Mouse (Mus musculus) heart, adult 9 months (tissue): Measurements from ENCODE around the gene Mypop.

Source experiments
- DNase-seq, 2 experiments: peaks; one replicate each; pipeline ENCODE4 v3.0.0; 2022; ENCODE audit warnings: low spot score in 2 of 2

Mypop gene

DNA sequence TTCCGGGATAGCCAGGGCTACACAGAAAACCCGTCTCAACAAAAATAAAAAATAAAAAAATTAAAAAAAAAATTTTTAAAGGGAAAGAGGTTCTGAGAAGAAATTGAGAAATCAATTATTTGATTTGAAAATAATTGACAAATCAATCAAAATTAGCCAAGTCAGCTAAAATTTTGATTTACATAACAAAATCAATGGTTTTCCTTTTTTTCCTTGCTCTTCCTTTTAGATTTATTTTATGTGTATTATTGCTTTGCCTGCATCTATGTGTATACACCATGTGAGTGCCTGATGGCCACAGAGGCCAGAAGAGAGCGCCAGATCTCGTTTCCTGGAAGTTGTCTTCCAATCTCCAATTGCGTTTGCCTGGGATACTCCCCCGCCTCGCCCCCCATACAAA is 26.9 kb downstream of the Mypop start:
- no peak for DNase-seq

DNA sequence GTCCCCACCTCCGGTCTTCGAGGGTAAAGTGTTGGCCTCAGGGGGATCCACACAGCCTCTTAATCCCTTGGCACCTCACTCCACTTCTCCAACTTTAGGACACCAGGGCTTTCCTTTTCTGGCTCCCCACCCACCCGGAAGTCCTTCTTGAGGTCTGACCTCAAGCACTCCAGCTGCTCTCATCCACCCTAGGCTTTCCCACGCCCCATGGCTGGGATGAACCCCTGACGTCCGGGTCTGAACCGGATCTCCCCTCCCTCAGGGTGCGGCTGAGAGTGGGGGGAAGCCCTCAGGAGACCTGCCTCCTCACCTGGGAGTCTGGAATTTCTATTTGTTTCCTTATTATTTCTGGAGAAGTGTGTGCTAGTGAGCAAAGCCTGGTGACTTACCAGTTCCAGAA is 30.0 kb downstream of the Mypop start:
- DNase-seq = no peak

DNA sequence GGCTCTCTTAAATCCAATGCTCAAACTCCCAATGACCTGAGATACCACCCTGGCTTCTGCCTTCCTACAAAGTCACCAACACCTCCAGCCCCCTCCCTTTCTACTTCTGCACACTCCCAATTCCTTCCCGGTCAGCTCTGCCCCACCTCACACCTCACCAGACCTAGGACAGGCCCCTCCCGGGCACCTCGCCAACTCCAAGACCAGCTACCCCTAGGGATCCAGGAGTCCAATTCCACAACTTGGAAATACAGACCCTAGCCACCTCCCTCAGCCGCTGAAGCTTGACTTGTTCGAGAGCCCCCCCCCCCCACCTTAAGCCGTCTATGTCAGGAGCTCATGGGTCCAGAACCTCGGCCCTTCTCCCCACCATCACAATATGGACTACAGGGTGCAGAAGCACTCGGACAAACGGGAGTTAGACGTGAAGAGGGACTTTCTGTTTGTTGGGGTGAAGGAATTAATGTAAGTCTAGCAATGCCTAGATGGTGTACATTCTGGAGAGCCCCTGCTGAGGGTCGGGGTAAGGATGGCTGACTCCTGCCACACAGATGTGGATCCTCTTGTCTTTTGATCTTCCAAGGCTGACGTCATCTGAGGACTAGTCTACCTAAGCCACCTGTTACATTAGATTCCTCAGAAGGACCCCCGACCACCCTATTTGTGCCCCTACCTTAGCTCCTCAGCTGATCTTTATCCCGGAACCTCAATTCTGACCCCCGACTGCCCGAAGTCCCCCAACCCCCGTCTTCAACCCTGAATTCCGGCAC is 31.3 kb downstream of the Mypop start:
- DNase-seq = no peak

- DNase-seq = peak; percentile 44 to 47
Observed at GRCm38 (mm10) chr7:19023357-19023814, 32.3 kb downstream of the Mypop start, which contains the start of gene Foxa3. Foxa3 (minus strand) TSS chr7:19023538.

GRCm38 (mm10) chr7:19024096-19024506 is 33.1 kb downstream of the Mypop start, which contains the start of gene Sympk:
Sympk (plus strand) TSS chr7:19024377.
- peak; percentile 91 to 95 for DNase-seq

GRCm38 (mm10) chr7:19024581-19025255 is 33.7 kb downstream of the Mypop start:
- DNase-seq = no peak

DNA sequence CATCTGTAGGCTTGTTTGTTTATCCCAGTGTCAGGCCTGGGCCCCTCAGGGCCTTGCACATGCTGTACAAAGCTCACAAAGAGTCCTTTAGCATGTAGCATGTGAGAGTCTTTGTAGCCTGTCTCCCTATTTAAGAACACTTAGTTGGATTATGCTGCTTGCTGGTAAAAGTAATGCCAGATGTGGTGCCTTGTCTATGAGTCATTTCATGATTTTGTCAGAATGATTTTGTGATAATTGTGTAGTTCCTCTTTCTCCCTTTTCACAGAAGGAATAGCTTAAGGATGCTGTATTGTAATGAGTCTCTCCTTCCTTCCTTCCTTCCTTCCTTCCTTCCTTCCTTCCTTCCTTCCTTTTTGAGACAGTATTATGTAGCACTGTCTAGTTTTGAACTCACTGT is 37.0 kb downstream of the Mypop start:
- DNase-seq = no peak

DNA sequence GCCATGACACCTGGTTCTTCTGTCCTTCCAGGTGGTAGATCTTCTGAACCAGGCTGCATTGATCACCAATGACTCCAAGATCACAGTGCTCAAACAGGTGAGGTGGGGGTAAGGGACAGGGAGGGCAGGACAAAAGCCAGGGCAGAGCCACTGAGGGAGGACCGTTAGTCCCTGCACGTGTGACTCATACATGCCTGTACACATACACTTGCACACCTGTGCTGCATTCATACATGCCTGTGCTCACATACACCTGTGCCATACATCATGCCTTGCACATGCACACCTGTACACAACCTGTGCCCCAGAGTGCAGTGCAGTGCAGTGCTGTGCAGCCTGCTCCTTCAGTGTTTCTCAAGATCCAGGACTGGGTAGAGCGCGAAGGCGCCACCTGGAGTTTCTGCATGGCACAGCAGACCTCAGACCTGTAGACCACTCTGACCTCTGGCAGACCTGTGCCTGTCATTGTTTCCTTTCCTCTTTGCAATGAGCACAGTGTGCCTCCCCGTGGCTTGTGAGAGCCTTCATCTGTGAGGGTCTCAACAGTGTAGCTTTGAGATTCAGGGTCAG is 38.1 kb downstream of the Mypop start:
- DNase-seq = peak in 1 of 2 experiments; percentile 34

- no peak for DNase-seq
Observed at GRCm38 (mm10) chr7:19031641-19032040, 40.6 kb downstream of the Mypop start.

DNA sequence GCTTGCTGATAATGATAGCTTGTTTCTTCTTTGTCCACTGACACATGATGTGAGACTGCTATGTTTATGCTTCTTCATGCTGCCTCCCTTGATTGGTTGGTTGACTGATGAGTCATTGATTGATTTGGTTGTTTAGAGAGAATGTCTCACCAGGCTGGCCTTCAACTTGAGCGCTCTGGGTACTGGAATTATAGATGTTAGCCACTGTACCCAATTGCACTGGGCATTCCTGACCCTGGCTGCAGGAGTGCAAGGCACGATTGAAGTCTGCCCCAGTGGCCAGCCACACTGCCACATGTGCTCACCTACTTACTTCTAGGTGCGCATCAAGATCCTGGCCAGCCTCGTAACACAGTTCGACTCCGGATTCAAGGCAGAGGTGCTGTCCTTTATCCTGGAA is 53.6 kb downstream of the Mypop start:
- DNase-seq = no peak

DNA sequence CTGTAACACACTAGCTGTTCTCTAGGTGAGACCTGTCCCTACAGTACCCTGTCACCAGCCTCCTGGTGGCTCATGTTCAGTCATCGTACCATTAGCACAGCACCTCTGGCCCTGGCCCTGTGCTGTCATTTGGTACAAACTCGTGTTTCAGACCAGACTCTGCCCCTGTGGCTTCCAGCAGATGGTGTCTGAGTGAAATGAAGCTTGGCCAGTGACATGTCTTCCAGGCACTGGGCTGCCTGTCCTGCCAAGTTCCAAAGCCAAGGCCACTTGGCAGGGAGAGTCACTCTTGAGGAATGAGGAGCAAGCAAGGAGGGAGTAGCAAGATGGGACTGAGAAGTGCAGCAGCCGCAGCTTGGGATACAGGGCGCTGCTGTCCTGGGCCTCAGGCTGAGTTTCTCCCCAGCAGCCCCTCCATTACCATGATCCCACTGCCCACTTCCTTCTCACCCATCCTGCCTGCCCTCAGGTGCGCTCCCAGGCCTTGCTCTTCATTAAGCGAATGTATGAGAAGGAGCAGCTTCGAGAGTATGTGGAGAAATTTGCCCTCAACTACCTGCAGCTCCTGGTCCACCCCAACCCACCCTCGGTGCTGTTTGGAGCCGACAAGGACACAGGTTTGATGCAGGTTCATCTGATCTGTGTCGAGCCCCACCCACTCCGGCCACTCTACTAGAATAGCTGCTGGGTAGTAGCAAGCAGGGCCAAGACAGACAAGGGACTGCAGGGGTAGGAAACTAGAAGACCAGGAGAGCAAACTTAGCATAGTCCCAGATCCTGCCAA is 55.4 kb downstream of the Mypop start:
- no peak for DNase-seq

DNA sequence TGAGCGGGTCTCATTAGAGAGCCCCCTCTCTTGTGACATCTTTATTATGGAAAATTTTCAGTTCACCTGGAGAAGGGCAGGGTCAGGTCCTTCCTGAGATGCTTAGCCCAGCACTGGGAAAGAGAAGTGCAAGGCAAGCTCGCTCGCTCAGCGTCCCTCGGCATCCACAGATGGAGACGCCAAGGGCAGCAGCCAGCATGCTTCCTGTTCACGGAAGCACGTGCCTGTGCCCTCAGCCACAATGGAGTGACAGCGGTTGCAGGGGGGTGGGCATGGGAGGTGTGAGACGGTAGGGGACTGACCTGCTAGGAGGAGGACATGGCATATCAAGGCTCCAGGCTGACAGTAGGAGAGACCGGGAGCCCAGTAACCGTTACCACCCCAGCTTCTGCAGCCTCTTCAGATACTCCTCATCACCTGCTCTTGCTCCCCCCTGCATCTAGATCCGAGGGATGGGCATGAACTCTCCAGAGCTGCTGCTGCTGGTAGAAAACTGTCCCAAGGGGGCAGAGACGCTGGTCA is 57.0 kb downstream of the Mypop start:
- no peak for DNase-seq

DNA sequence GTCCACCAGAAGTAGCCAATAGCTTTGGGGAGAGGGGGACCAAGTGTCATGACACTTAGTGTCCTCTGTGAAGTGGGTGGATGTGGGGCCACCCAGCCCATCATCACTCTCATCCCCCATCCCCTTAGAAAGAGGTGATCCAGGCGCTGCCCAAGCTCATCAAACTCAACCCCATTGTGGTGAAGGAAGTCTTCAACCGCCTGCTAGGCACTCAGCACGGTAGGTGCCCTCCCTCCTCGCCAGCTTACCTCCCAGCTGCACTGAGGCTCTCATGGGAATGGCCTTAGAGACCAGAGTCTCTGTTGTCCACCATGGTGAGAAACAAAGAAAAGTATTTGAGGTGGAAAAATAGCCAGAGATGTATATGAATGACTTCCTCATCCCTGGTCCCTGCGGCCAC is 58.2 kb downstream of the Mypop start:
- DNase-seq = no peak

- no peak for DNase-seq
Observed at GRCm38 (mm10) chr7:19050172-19050571, 59.1 kb downstream of the Mypop start.

DNA sequence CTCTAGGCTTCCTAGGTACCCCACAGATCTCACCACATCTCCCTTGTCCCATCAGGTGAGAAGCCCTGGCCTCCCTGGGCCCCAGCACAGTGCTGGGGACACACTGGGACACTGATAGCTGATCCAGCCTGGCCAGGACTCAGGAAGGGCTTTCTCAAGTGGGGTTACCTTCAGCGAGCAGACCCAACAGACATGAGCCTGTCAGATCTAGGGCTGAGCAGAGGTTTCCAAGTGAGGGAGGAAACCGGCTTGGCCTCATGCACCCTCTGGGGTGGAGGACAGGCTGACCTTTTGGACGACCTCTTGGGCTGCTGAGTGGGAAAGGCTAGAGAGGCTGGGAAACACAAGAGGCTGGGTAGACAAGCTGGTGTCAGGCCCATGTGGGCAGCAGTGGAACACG is 60.1 kb downstream of the Mypop start:
- DNase-seq = peak in 1 of 2 experiments; percentile 9
